Mouse (Mus musculus) midbrain, embryonic 14.5 days (tissue): ENCODE data around the gene Ptdss2. TPM values are rescaled to one million over a fixed set of nuclear protein-coding genes. Genes with fewer than 3 reads are reported as not detected.

Source experiments
- ATAC-seq: fragments of 200-750 bp; cut with Nextera tagmentation; 2 replicates; pipeline ENCODE4 v1.8.0; 2017; ENCODE audit warnings: moderate number of reproducible peaks, moderate library complexity; ENCODE audit not compliant: low FRiP score, low TSS enrichment
- DNase-seq: peaks from one replicate; pipeline ENCODE4 v3.0.0-alpha.2; 2015
- H3K27ac ChIP-seq: fragments of 300-500 bp; sonication (generic); replicated peaks from 2 replicates; pipeline ENCODE4 v1.5.1; 2014; ENCODE audit warnings: mild to moderate bottlenecking, low read depth, low read length, moderate library complexity
- H3K27me3 ChIP-seq: fragments of 300-500 bp; sonication (generic); 2 replicates; pipeline ENCODE4 v1.6.1; 2014; ENCODE audit warnings: low read length, control low read depth, mixed read lengths; ENCODE audit not compliant: control insufficient read depth, insufficient read depth
- H3K36me3 ChIP-seq: fragments of 300-500 bp; sonication (generic); 2 replicates; pipeline ENCODE4 v1.6.1; 2014; ENCODE audit warnings: low read length, control low read depth; ENCODE audit not compliant: control insufficient read depth, insufficient read depth
- H3K4me1 ChIP-seq: fragments of 300-500 bp; sonication (generic); 2 replicates; pipeline ENCODE4 v1.6.1; 2014; ENCODE audit warnings: mild to moderate bottlenecking, antibody characterized with exemption, low read length, control low read depth; ENCODE audit not compliant: control insufficient read depth, insufficient read depth
- H3K4me2 ChIP-seq: fragments of 300-500 bp; sonication (generic); 2 replicates; pipeline ENCODE4 v1.6.1; 2014; ENCODE audit warnings: mild to moderate bottlenecking, low read length, moderate library complexity
- H3K4me3 ChIP-seq: fragments of 300-500 bp; sonication (generic); replicated peaks from 2 replicates; pipeline ENCODE4 v1.5.1; 2014; ENCODE audit warnings: low read depth, low read length
- H3K9ac ChIP-seq: fragments of 300-500 bp; sonication (generic); replicated peaks from 2 replicates; pipeline ENCODE4 v1.6.1; 2014; ENCODE audit warnings: mild to moderate bottlenecking, low read length, moderate library complexity
- H3K9me3 ChIP-seq: fragments of 300-500 bp; sonication (generic); 2 replicates; pipeline ENCODE4 v1.6.1; 2016; ENCODE audit warnings: low read length, control low read depth, mixed read lengths; ENCODE audit not compliant: control insufficient read depth
- WGBS: fragments of 180-500 bp; shearing (Covaris S2); extraction: QIAGEN DNeasy Blood & Tissue Kit; methylation state at CpG from one replicate; pipeline ENCODE4 v1.1.7; 2014; 5-methylcytosine and 5-hydroxymethylcytosine counted together
- polyA plus RNA-seq: library from polyadenylated mRNA; unstranded; fragments of >200 nt; fragmentation: Nextera tagmentation; extraction: Ambion mirVana; gene quantifications from 2 replicates; pipeline ENCODE4 v1.2.1, GENCODE M21; 2014

Ptdss2 gene
- polyA plus RNA-seq, 1 experiment from 2014 or later, result 69.4 TPM

GRCm38 (mm10) chr7:141173323-141173850 lies 51.2 kb downstream of the Ptdss2 start:
- H3K4me1 ChIP-seq, result peaks cover 14% of the 10 kb centered on the region
- H3K27ac ChIP-seq, result no peak overlapping the region
- peak overlapping the region; percentile 76 for H3K4me2 ChIP-seq
- ATAC-seq (no peak), DNase-seq (no peak)
- H3K9me3 ChIP-seq, result no peaks in the 10 kb centered on the region
- peak overlapping the region; percentile 69; the same call in 1 of the 2 replicates for H3K9ac ChIP-seq
- no peaks in the 10 kb centered on the region for H3K36me3 ChIP-seq
- no peaks in the 10 kb centered on the region for H3K27me3 ChIP-seq
- H3K4me3 ChIP-seq, result peak overlapping the region; percentile 51
- 91% methylated on average over 5 of the region's 5 CpGs for WGBS

GRCm38 (mm10) chr7:141175068-141175467 lies 52.9 kb downstream of the Ptdss2 start:
- Histone ChIP-seq H3K9me3 (no peaks in the 10 kb centered on the region), H3K9ac (no peak overlapping the region), H3K4me2 (no peak overlapping the region), H3K36me3 (no peaks in the 10 kb centered on the region), H3K27me3 (no peaks in the 10 kb centered on the region), H3K4me1 (peaks cover 12% of the 10 kb centered on the region), H3K4me3 (no peak overlapping the region), H3K27ac (no peak overlapping the region)
- no peak for ATAC-seq
- DNase-seq, result no peak
- WGBS, result 89% methylated on average over 4 of the region's 4 CpGs

- Histone ChIP-seq H3K4me2 (0 out of 2 replicates have a peak overlapping the region, but pooled peaks have one; percentile 1), H3K9me3 (no peaks in the 10 kb centered on the region), H3K27me3 (no peaks in the 10 kb centered on the region), H3K27ac (no peak overlapping the region), H3K9ac (no peak overlapping the region), H3K4me3 (no peak overlapping the region), H3K4me1 (peaks cover 12% of the 10 kb centered on the region), H3K36me3 (no peaks in the 10 kb centered on the region)
- DNase-seq (peak; percentile 95), ATAC-seq (no peak)
- WGBS, result 3% methylated on average over 8 of the region's 8 CpGs
Observed at GRCm38 (mm10) chr7:141176173-141176572, 54.0 kb downstream of the Ptdss2 start.

- H3K9me3 ChIP-seq, result no peaks in the 10 kb centered on the region
- H3K4me2 ChIP-seq, result no peak overlapping the region
- H3K9ac ChIP-seq, result no peak overlapping the region
- WGBS, result 89% methylated on average over 3 of the region's 3 CpGs
- peaks cover 14% of the 10 kb centered on the region for H3K4me1 ChIP-seq
- H3K27me3 ChIP-seq, result no peaks in the 10 kb centered on the region
- H3K36me3 ChIP-seq, result peaks cover 35% of the 10 kb centered on the region
- no peak for DNase-seq
- H3K27ac ChIP-seq, result no peak overlapping the region
- H3K4me3 ChIP-seq, result no peak overlapping the region
- ATAC-seq, result no peak
Observed at GRCm38 (mm10) chr7:141188194-141188593, 66.0 kb downstream of the Ptdss2 start.

- H3K4me2 ChIP-seq, result no peak overlapping the region
- H3K4me1 ChIP-seq, result peaks cover 14% of the 10 kb centered on the region
- peaks cover 35% of the 10 kb centered on the region for H3K36me3 ChIP-seq
- H3K27me3 ChIP-seq, result no peaks in the 10 kb centered on the region
- no peaks in the 10 kb centered on the region for H3K9me3 ChIP-seq
- H3K4me3 ChIP-seq, result no peak overlapping the region
- no peak overlapping the region for H3K9ac ChIP-seq
- H3K27ac ChIP-seq, result no peak overlapping the region
- no peak for ATAC-seq
- DNase-seq, result no peak
- WGBS, result 95% methylated on average over 3 of the region's 3 CpGs
Observed at GRCm38 (mm10) chr7:141188733-141189132, 66.6 kb downstream of the Ptdss2 start.

- no peak for ATAC-seq
Observed at GRCm38 (mm10) chr7:141190220-141190619, 68.0 kb downstream of the Ptdss2 start.

GRCm38 (mm10) chr7:141191036-141191435 lies 68.9 kb downstream of the Ptdss2 start:
- ATAC-seq (no peak), DNase-seq (no peak)
- Histone ChIP-seq H3K27me3 (no peaks in the 10 kb centered on the region), H3K9me3 (no peaks in the 10 kb centered on the region), H3K9ac (no peak overlapping the region), H3K4me3 (no peak overlapping the region), H3K4me1 (peaks cover 20% of the 10 kb centered on the region), H3K4me2 (no peak overlapping the region), H3K36me3 (peaks cover 35% of the 10 kb centered on the region), H3K27ac (no peak overlapping the region)
- 88% methylated on average over 14 of the region's 14 CpGs for WGBS

More at GRCm38 (mm10) chr7:141190220-141190619, 68.0 kb downstream of the Ptdss2 start:
- H3K27me3 ChIP-seq, result no peaks in the 10 kb centered on the region
- no peak overlapping the region for H3K9ac ChIP-seq
- WGBS, result 96% methylated on average over 3 of the region's 3 CpGs
- H3K36me3 ChIP-seq, result peaks cover 35% of the 10 kb centered on the region
- no peak overlapping the region for H3K27ac ChIP-seq
- peaks cover 15% of the 10 kb centered on the region for H3K4me1 ChIP-seq
- H3K4me2 ChIP-seq, result no peak overlapping the region
- H3K4me3 ChIP-seq, result no peak overlapping the region
- no peaks in the 10 kb centered on the region for H3K9me3 ChIP-seq
- DNase-seq, result no peak

GRCm38 (mm10) chr7:141191796-141192685 lies 69.9 kb downstream of the Ptdss2 start:
- H3K36me3 ChIP-seq, result peaks cover 35% of the 10 kb centered on the region
- no peaks in the 10 kb centered on the region for H3K27me3 ChIP-seq
- ATAC-seq, result no peak
- H3K9ac ChIP-seq, result no peak overlapping the region; the same call in 1 of the 2 replicates
- H3K9me3 ChIP-seq, result no peaks in the 10 kb centered on the region
- H3K4me2 ChIP-seq, result peak overlapping the region; percentile 97
- peaks cover 20% of the 10 kb centered on the region for H3K4me1 ChIP-seq
- WGBS, result 94% methylated on average over 24 of the region's 24 CpGs
- DNase-seq, result no peak
- no peak overlapping the region for H3K27ac ChIP-seq
- peak overlapping the region; percentile 88; the same call in 1 of the 2 replicates for H3K4me3 ChIP-seq
